Mouse (Mus musculus) lung, adult 2 months (tissue): ENCODE data around the gene B3gntl1. TPM values are rescaled to one million over a fixed set of nuclear protein-coding genes. Genes with fewer than 3 reads are reported as not detected.
A peak's percentile ranks its signal among the peaks of the same experiment; 100 is the strongest.

Experiments used
- DNase-seq: peaks from one replicate; pipeline ENCODE4 v3.0.0; 2022
- H3K4me1 ChIP-seq: fragments of 200-500 bp; 2 replicates; pipeline ENCODE4 v1.6.1; 2011; ENCODE audit warnings: low read length; ENCODE audit not compliant: control insufficient read depth, insufficient read depth
- H3K4me3 ChIP-seq: fragments of 200-500 bp; replicated peaks from 2 replicates; pipeline ENCODE3; 2011; ENCODE audit warnings: low read depth, mild to moderate bottlenecking, control low read depth, low read length; ENCODE audit errors: extremely low read depth
- CTCF ChIP-seq: fragments of 200-500 bp; IDR thresholded peaks from 2 replicates; pipeline ENCODE4 v1.5.1; 2011; ENCODE audit warnings: mild to moderate bottlenecking, low read length, control low read depth; ENCODE audit not compliant: insufficient read depth
- POLR2A ChIP-seq: fragments of 200-500 bp; IDR thresholded peaks from 2 replicates; pipeline ENCODE4 v1.6.1; 2011; ENCODE audit warnings: low read depth, mild to moderate bottlenecking, control low read depth, low read length, borderline replicate concordance; ENCODE audit errors: extremely low read depth
- WGBS: fragments of 180-500 bp; shearing (Covaris S2); methylation state at CpG from one replicate; pipeline ENCODE4 v1.1.7; 2018; 5-methylcytosine and 5-hydroxymethylcytosine counted together
- polyA plus RNA-seq: library from polyadenylated mRNA; depleted of rRNA; stranded (reverse); fragments of >200 nt; gene quantifications from 2 replicates; pipeline ENCODE4 v1.2.3, GENCODE M21; 2012

Gene B3gntl1
- polyA plus RNA-seq, 1 experiment = 8.0 TPM

GRCm38 (mm10) chr11:121652547-121653305 is 20.2 kb downstream of the B3gntl1 start:
- no peak overlapping the region for H3K4me3 ChIP-seq

DNA sequence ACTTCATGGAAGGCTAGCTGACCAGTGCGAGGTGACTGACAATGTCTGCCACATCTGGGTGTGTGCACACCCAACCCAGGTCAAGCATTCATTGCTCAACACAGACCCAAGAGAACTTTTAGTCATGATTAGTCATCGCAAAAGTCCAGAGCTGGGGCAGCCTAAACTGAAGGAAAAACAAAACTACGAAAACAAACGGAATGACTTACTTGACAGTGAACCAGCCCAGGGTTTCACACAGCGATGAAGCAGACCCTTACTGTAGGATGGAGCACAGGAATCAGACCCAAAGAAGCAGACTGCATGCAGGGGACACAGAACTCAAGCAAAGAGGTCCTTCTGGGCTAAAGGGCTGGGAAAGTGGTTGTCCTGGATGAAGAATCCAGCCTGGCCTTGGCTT is 21.0 kb downstream of the B3gntl1 start:
- Histone ChIP-seq H3K4me1 (peaks cover 4% of the 10 kb centered on the region; the same call in 1 of the 2 replicates), H3K4me3 (no peak overlapping the region)
- 78% methylated on average over 5 of the region's 5 CpGs for WGBS
- DNase-seq = no peak
- TF ChIP-seq POLR2A (no peak), CTCF (no peak)

More at GRCm38 (mm10) chr11:121652547-121653305, 20.2 kb downstream of the B3gntl1 start:
- TF ChIP-seq POLR2A (no peak), CTCF (peak; percentile 67)
- 49% methylated on average over 10 of the region's 10 CpGs for WGBS
- peaks cover 4% of the 10 kb centered on the region; the same call in 1 of the 2 replicates for H3K4me1 ChIP-seq
- DNase-seq = peak; percentile 65

- WGBS = 95% methylated on average over 9 of the region's 9 CpGs
- H3K4me1 ChIP-seq = peaks cover 4% of the 10 kb centered on the region; the same call in 1 of the 2 replicates
- TF ChIP-seq POLR2A (no peak), CTCF (no peak)
These were observed 21.4 kb downstream of the B3gntl1 start for GRCm38 (mm10) chr11:121651556-121651955.

GRCm38 (mm10) chr11:121650668-121651067 is 22.3 kb downstream of the B3gntl1 start:
- DNase-seq = no peak
- Histone ChIP-seq H3K4me1 (peaks cover 4% of the 10 kb centered on the region; the same call in 1 of the 2 replicates), H3K4me3 (no peak overlapping the region)
- WGBS = 90% methylated on average over 11 of the region's 11 CpGs
- TF ChIP-seq CTCF = no peak
- TF ChIP-seq POLR2A = no peak

More at GRCm38 (mm10) chr11:121651556-121651955, 21.4 kb downstream of the B3gntl1 start:
- DNase-seq = no peak
- H3K4me3 ChIP-seq = no peak overlapping the region

GRCm38 (mm10) chr11:121649900-121650299 is 23.1 kb downstream of the B3gntl1 start:
- no peak for DNase-seq
- no peak overlapping the region for H3K4me3 ChIP-seq
- no peak for TF ChIP-seq CTCF
- no peak for TF ChIP-seq POLR2A
- 55% methylated on average over 10 of the region's 10 CpGs for WGBS
- H3K4me1 ChIP-seq = no peaks in the 10 kb centered on the region

DNA sequence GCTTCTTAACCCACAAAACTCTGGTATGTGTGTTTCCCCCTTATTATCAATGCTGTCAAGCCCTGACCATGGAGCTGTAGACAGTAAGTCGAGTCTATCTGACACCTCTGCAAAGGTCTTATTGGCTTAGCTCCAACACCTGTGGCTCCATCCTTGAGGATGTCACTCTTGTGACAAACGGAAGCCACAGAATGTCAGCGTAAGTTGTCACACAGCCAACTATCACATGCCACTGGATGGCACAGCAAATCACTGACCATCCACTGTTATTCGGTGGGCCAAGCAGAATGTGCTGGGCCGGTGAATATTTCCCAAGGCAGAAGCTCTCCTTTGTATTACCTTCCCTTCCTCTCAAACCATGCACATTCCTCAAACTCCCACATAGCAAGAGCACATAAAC is 24.8 kb downstream of the B3gntl1 start:
- DNase-seq = no peak
- H3K4me3 ChIP-seq = no peak overlapping the region
- TF ChIP-seq POLR2A (no peak), CTCF (no peak)
- WGBS = 88% methylated on average over 5 of the region's 5 CpGs
- H3K4me1 ChIP-seq = no peaks in the 10 kb centered on the region

DNA sequence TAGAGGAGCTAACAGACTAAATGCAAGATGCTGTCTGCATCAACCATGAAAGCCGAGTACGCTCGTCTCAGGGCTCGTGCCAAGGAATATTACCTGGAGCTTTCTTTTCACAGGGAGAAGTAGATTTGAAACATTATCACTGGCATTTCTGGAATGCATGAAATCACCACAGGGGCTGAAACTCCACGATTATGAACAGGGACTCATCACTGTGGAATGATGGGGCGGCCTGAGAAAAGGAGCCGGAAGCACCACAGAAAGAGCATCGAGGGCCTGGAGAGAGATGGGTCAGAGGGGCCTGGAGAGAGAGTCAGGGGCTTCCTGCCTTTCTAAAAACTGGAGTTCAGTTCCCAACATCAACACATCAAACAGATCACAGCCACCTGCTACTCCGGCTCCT is 25.6 kb downstream of the B3gntl1 start:
- 82% methylated on average over 9 of the region's 9 CpGs for WGBS
- TF ChIP-seq CTCF (no peak), POLR2A (no peak)
- DNase-seq = no peak
- Histone ChIP-seq H3K4me3 (no peak overlapping the region), H3K4me1 (no peaks in the 10 kb centered on the region)

- 85% methylated on average over 6 of the region's 6 CpGs for WGBS
- H3K4me3 ChIP-seq = no peak overlapping the region
- TF ChIP-seq CTCF (no peak), POLR2A (no peak)
These were observed 27.6 kb downstream of the B3gntl1 start for GRCm38 (mm10) chr11:121645394-121645793.

GRCm38 (mm10) chr11:121641501-121642145 is 31.3 kb downstream of the B3gntl1 start:
- no peak for TF ChIP-seq POLR2A
- WGBS = 95% methylated on average over 2 of the region's 2 CpGs
- DNase-seq = no peak
- H3K4me1 ChIP-seq = no peaks in the 10 kb centered on the region; the same call in 1 of the 2 replicates
- no peak overlapping the region for H3K4me3 ChIP-seq

More at GRCm38 (mm10) chr11:121645394-121645793, 27.6 kb downstream of the B3gntl1 start:
- H3K4me1 ChIP-seq = no peaks in the 10 kb centered on the region; the same call in 1 of the 2 replicates
- DNase-seq = no peak
